Mouse (Mus musculus) megakaryocyte, embryonic 14.5 days (primary cell): ENCODE measurements at regions not wholly inside any gene's neighbourhood (a gene's known extent, or its start where the extent isn't known, plus 50 kb on each side); places are given as distances from the start of the nearest gene placed in this dataset.

Source experiments
- FLI1 ChIP-seq: IDR thresholded peaks from 2 replicates; pipeline ENCODE4 v1.6.1; 2012; ENCODE audit warnings: low read length, inconsistent platforms, mixed read lengths
- GATA1 ChIP-seq: IDR thresholded peaks from 3 replicates; pipeline ENCODE4 v1.6.1; 2012; ENCODE audit warnings: mixed read lengths, low read length, inconsistent platforms, borderline replicate concordance

- no peak for TF ChIP-seq GATA1
- TF ChIP-seq FLI1 = no peak
Observed at GRCm38 (mm10) chr14:80482771-80483170, 498.9 kb downstream of the Olfm4 start.
